Mouse (Mus musculus) MEL (cell line): ENCODE data around the gene Focad. TPM values are rescaled to one million over a fixed set of nuclear protein-coding genes. Genes with fewer than 3 reads are reported as not detected.
A peak's percentile ranks its signal among the peaks of the same experiment; 100 is the strongest.

Experiments used
- DNase-seq: peaks from one replicate; pipeline ENCODE4 v3.0.0; 2011; ENCODE audit warnings: low read depth, low spot score
- H3K27ac ChIP-seq: 2 replicates; pipeline ENCODE4 v1.5.1; 2012; ENCODE audit warnings: low read depth, mild to moderate bottlenecking, control low read depth, low read length, moderate library complexity; ENCODE audit not compliant: control insufficient read depth
- H3K27me3 ChIP-seq, 2 experiments: fragments of 150-350 bp in 1 of 2; sonication (generic) in 1 of 2; 2 replicates each; pipeline ENCODE4 v1.6.1; 2012; ENCODE audit warnings: low read length in 2 of 2, mild to moderate bottlenecking in 2 of 2, improper control_type of control experiment in 1 of 2, moderate library complexity in 1 of 2; ENCODE audit not compliant: insufficient read depth in 2 of 2, control insufficient read depth in 1 of 2
- H3K36me3 ChIP-seq, 2 experiments: 2 replicates each; pipeline ENCODE4 v1.6.1; 2012 to 2014; ENCODE audit warnings: low read length in 2 of 2, improper control_type of control experiment in 1 of 2, inconsistent platforms in 1 of 2, mild to moderate bottlenecking in 1 of 2; ENCODE audit not compliant: insufficient read depth in 2 of 2, control insufficient read depth in 1 of 2
- H3K4me1 ChIP-seq, 2 experiments: fragments of 150-350 bp in 1 of 2; sonication (generic) in 1 of 2; 2 replicates each; pipeline ENCODE4 v1.6.1; 2012; ENCODE audit warnings: low read length in 2 of 2, improper control_type of control experiment in 1 of 2, mild to moderate bottlenecking in 1 of 2; ENCODE audit not compliant: insufficient read depth in 2 of 2, control insufficient read depth in 1 of 2
- H3K4me3 ChIP-seq, 2 experiments: fragments of 150-350 bp in 1 of 2; sonication (generic) in 1 of 2; 2 replicates each; pipeline ENCODE4 v1.5.1; 2012; ENCODE audit warnings: low read depth in 2 of 2, low read length in 2 of 2, mild to moderate bottlenecking in 2 of 2, moderate library complexity in 2 of 2, control low read depth in 1 of 2, improper control_type of control experiment in 1 of 2; ENCODE audit not compliant: control insufficient read depth in 1 of 2, insufficient read depth in 1 of 2
- H3K79me2 ChIP-seq: 2 replicates; pipeline ENCODE4 v1.6.1; 2012; ENCODE audit warnings: mild to moderate bottlenecking, low read length, moderate library complexity; ENCODE audit not compliant: control insufficient read depth, poor library complexity, insufficient read depth
- H3K9ac ChIP-seq: 2 replicates; pipeline ENCODE4 v1.6.1; 2012; ENCODE audit warnings: low read depth, mild to moderate bottlenecking, control low read depth, low read length, moderate library complexity; ENCODE audit not compliant: control insufficient read depth, poor library complexity, severe bottlenecking
- H3K9me3 ChIP-seq: fragments of 150-350 bp; sonication (generic); replicated peaks from 2 replicates; pipeline ENCODE4 v1.6.1; 2012; ENCODE audit warnings: mild to moderate bottlenecking, low read length, improper control_type of control experiment, moderate library complexity; ENCODE audit not compliant: insufficient read depth
- CHD1 ChIP-seq: IDR thresholded peaks from 2 replicates; pipeline ENCODE4 v1.6.1; 2012; ENCODE audit warnings: low read depth, mild to moderate bottlenecking, inconsistent platforms, low read length, improper control_type of control experiment
- CHD2 ChIP-seq: IDR thresholded peaks from 2 replicates; pipeline ENCODE4 v1.6.1; 2011; ENCODE audit warnings: low read length, improper control_type of control experiment
- CTCF ChIP-seq, 3 experiments: IDR thresholded peaks in 2 of 3; conservative IDR thresholded peaks in 1 of 3; 2 replicates each; pipeline ENCODE4 v1.5.1; 2011 to 2012; ENCODE audit warnings: low read length in 3 of 3, low read depth in 2 of 3, mild to moderate bottlenecking in 2 of 3, improper control_type of control experiment in 1 of 3, inconsistent platforms in 1 of 3, mixed read lengths in 1 of 3, moderate library complexity in 1 of 3; ENCODE audit not compliant: control insufficient read depth in 1 of 3, insufficient read depth in 1 of 3, poor library complexity in 1 of 3, severe bottlenecking in 1 of 3
- E2F4 ChIP-seq: IDR thresholded peaks from 2 replicates; pipeline ENCODE4 v1.6.1; 2011; ENCODE audit warnings: low read depth, low read length, improper control_type of control experiment, borderline replicate concordance
- EP300 ChIP-seq, 2 experiments: IDR thresholded peaks; 2 replicates each; pipeline ENCODE4 v1.6.1; 2011; ENCODE audit warnings: improper control_type of control experiment in 2 of 2, low read length in 2 of 2, low read depth in 1 of 2, mild to moderate bottlenecking in 1 of 2
- ETS1 ChIP-seq: IDR thresholded peaks from 2 replicates; pipeline ENCODE4 v1.6.1; 2012; ENCODE audit warnings: low read depth, mild to moderate bottlenecking, inconsistent platforms, low read length, improper control_type of control experiment, moderate library complexity
- HCFC1 ChIP-seq: IDR thresholded peaks from 2 replicates; pipeline ENCODE4 v1.6.1; 2012; ENCODE audit warnings: low read depth, mild to moderate bottlenecking, inconsistent platforms, low read length, improper control_type of control experiment, moderate library complexity
- KAT2A ChIP-seq: conservative IDR thresholded peaks from 2 replicates; pipeline ENCODE4 v1.6.1; 2012; ENCODE audit warnings: low read depth, low read length, improper control_type of control experiment, inconsistent platforms
- MAFK ChIP-seq: IDR thresholded peaks from 2 replicates; pipeline ENCODE4 v1.6.1; 2011; ENCODE audit warnings: low read depth, mild to moderate bottlenecking, low read length, improper control_type of control experiment, borderline replicate concordance
- MXI1 ChIP-seq: IDR thresholded peaks from 2 replicates; pipeline ENCODE4 v1.6.1; 2011; ENCODE audit warnings: mild to moderate bottlenecking, low read depth, low read length, improper control_type of control experiment
- MYC ChIP-seq: IDR thresholded peaks from 2 replicates; pipeline ENCODE4 v1.6.1; 2011; ENCODE audit warnings: low read depth, mild to moderate bottlenecking, low read length, improper control_type of control experiment, moderate library complexity
- NRF1 ChIP-seq: IDR thresholded peaks from 2 replicates; pipeline ENCODE4 v1.6.1; 2014; ENCODE audit warnings: low read depth, mild to moderate bottlenecking, inconsistent platforms, low read length, improper control_type of control experiment, moderate library complexity; ENCODE audit not compliant: poor library complexity, insufficient read depth, severe bottlenecking
- RAD21 ChIP-seq: IDR thresholded peaks from 2 replicates; pipeline ENCODE4 v1.6.1; 2011; ENCODE audit warnings: mild to moderate bottlenecking, low read depth, low read length, improper control_type of control experiment
- SMC3 ChIP-seq: IDR thresholded peaks from 2 replicates; pipeline ENCODE4 v1.6.1; 2011; ENCODE audit warnings: low read depth, low read length, improper control_type of control experiment
- TCF12 ChIP-seq: IDR thresholded peaks from 2 replicates; pipeline ENCODE4 v1.6.1; 2014; ENCODE audit warnings: low read depth, mild to moderate bottlenecking, inconsistent platforms, low read length, improper control_type of control experiment, moderate library complexity
- UBTF ChIP-seq: IDR thresholded peaks from 2 replicates; pipeline ENCODE4 v1.6.1; 2012; ENCODE audit warnings: low read depth, mild to moderate bottlenecking, inconsistent platforms, low read length, improper control_type of control experiment, moderate library complexity, borderline replicate concordance; ENCODE audit not compliant: insufficient read depth
- USF1 ChIP-seq: IDR thresholded peaks from 2 replicates; pipeline ENCODE4 v1.6.1; 2014; ENCODE audit warnings: low read depth, mild to moderate bottlenecking, inconsistent platforms, low read length, improper control_type of control experiment, moderate library complexity
- USF2 ChIP-seq, 2 experiments: IDR thresholded peaks; 2 replicates each; pipeline ENCODE4 v1.6.1; 2011 to 2012; ENCODE audit warnings: improper control_type of control experiment in 2 of 2, low read length in 2 of 2, borderline replicate concordance in 1 of 2, inconsistent platforms in 1 of 2, low read depth in 1 of 2, mild to moderate bottlenecking in 1 of 2; ENCODE audit not compliant: insufficient read depth in 1 of 2
- ZC3H11A ChIP-seq: IDR thresholded peaks from 2 replicates; pipeline ENCODE4 v1.6.1; 2012; ENCODE audit warnings: low read depth, mild to moderate bottlenecking, inconsistent platforms, low read length, improper control_type of control experiment
- ZMIZ1 ChIP-seq: IDR thresholded peaks from 2 replicates; pipeline ENCODE4 v1.6.1; 2012; ENCODE audit warnings: low read depth, mild to moderate bottlenecking, inconsistent platforms, low read length, improper control_type of control experiment, moderate library complexity
- ZNF384 ChIP-seq: IDR thresholded peaks from 2 replicates; pipeline ENCODE4 v1.6.1; 2012; ENCODE audit warnings: low read depth, mild to moderate bottlenecking, inconsistent platforms, low read length, improper control_type of control experiment
- polyA plus RNA-seq, 2 experiments: library from polyadenylated mRNA; stranded (reverse) in 1 of 2; unstranded in 1 of 2; fragments of >175 nt in 1 of 2; fragments of >200 nt in 1 of 2; gene quantifications; 2 replicates each; pipeline versions ENCODE4 v1.2.1 to v1.2.4; 2012; ENCODE audit warnings: low replicate concordance in 2 of 2, low read depth in 1 of 2; ENCODE audit not compliant: insufficient read length in 2 of 2, insufficient read depth in 1 of 2, missing spikeins in 1 of 2
- total RNA-seq: library from RNA; depleted of rRNA; stranded (reverse); fragments of 300-350 nt; gene quantifications from 2 replicates; pipeline ENCODE4 v1.2.3, GENCODE M21; 2012

The Focad gene
- total and polyA plus RNA-seq, 3 experiments, result 17.8 to 19.7 TPM; not detected in 1

DNA sequence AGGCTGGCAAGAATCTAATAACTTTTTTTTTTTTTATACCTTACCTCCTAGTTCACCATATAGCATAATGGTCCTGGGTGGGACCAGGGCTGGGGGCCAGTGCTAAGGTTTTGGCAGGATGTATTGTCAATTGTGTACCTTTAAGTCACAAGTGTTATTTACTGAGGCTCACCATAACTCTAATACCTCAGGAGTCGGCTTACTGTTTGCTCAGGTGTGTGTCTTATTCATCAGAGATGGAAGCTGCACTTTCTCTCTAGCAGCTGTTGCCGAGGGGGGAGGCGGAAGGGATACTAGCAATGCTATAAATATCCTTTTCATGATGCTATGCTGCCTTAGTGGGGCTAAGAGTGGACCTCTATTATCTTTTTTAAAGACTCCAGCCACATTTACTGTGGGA, 93.2 kb downstream of the Focad start:
- Histone ChIP-seq H3K36me3 (no peaks in the 10 kb centered on the region), H3K79me2 (no peaks in the 10 kb centered on the region), H3K27ac (no peak overlapping the region), H3K9me3 (no peaks in the 10 kb centered on the region), H3K4me1 (no peaks in the 10 kb centered on the region), H3K27me3 (no peaks in the 10 kb centered on the region), H3K4me3 (no peak overlapping the region), H3K9ac (no peak overlapping the region)
- no peak for DNase-seq
- no peak for TF ChIP-seq ZC3H11A
- no peak for TF ChIP-seq USF1
- TF ChIP-seq E2F4, result no peak
- TF ChIP-seq RAD21, result no peak
- no peak for TF ChIP-seq HCFC1
- no peak for TF ChIP-seq CHD1
- TF ChIP-seq MAFK, result no peak
- no peak for TF ChIP-seq UBTF
- TF ChIP-seq KAT2A, result no peak
- no peak for TF ChIP-seq ZMIZ1

DNA sequence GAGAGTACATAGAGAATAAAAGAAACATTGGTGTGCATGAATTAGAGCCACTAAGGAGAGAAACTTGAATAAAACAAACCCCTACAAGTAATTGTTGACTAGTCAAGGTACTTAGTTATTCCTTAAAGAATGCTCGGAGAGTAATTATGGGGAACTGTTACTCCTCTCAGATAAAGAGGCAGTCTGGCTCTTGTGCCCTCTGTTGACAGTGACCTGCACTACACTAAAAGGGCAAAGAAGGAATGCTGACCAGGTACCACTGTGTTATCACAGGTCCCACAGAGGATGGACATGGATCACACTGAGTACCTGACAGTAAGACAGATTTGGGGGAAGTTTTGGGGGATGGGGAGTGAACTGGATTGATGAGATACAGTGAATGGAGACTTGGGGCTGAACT, 95.1 kb downstream of the Focad start:
- Histone ChIP-seq H3K27ac (no peak overlapping the region), H3K27me3 (no peaks in the 10 kb centered on the region)
- DNase-seq, result no peak
- no peak for TF ChIP-seq UBTF
- TF ChIP-seq CHD2, result no peak
- peak; percentile 2; the same call in 1 of the 2 replicates for TF ChIP-seq RAD21
- no peak for TF ChIP-seq NRF1
- TF ChIP-seq MYC, result no peak
- TF ChIP-seq TCF12, result no peak
- TF ChIP-seq EP300 (IDR thresholded peaks at IDR 0.05; ENCODE audit: low read depth in 1 of 2, low read length in 2 of 2), result no peak
- peak; percentile 42 for TF ChIP-seq SMC3
- no peak for TF ChIP-seq ZNF384
- TF ChIP-seq KAT2A, result no peak
- TF ChIP-seq MXI1, result no peak
- TF ChIP-seq USF2 (IDR thresholded peaks at IDR 0.05; ENCODE audit: borderline replicate concordance in 1 of 2, insufficient read depth in 1 of 2, low read depth in 1 of 2, low read length in 2 of 2), result no peak
- no peak for TF ChIP-seq ETS1
- TF ChIP-seq CTCF (IDR thresholded peaks at IDR 0.05 in 2 of 3, conservative IDR thresholded peaks at IDR 0.05 in 1 of 3; ENCODE audit: control insufficient read depth in 1 of 3, insufficient read depth in 1 of 3, low read depth in 2 of 3, low read length in 3 of 3, poor library complexity in 1 of 3, severe bottlenecking in 1 of 3), result peak in 1 of 3 experiments; percentile 33; a peak in 3 of 6 replicates
- TF ChIP-seq, all 39 proteins: peak for 3
- Histone ChIP-seq H3K36me3 (no peaks in the 10 kb centered on the region), H3K9me3 (no peaks in the 10 kb centered on the region), H3K79me2 (no peaks in the 10 kb centered on the region), H3K4me1 (no peaks in the 10 kb centered on the region), H3K9ac (no peak overlapping the region), H3K4me3 (no peak overlapping the region)
